Mouse (Mus musculus) hindbrain, embryonic 10.5 days (tissue): ENCODE measurements at regions not wholly inside any gene's neighbourhood (a gene's known extent, or its start where the extent isn't known, plus 50 kb on each side); places are given as distances from the start of the nearest gene placed in this dataset.
A peak's percentile ranks its signal among the peaks of the same experiment; 100 is the strongest.
"Not testable (repeated sequence)": the region's sequence is repeated elsewhere in the genome, so short reads cannot be mapped to it uniquely, and the experiment has no call there.

Experiments
- DNase-seq: peaks from one replicate; pipeline ENCODE4 v3.0.0-alpha.2; 2017; ENCODE audit warnings: low spot score
- H3K27ac ChIP-seq: fragments of 300-500 bp; sonication (generic); 2 replicates; pipeline ENCODE4 v1.5.1; 2016; ENCODE audit warnings: mild to moderate bottlenecking, moderate library complexity
- H3K27me3 ChIP-seq: fragments of 300-500 bp; sonication (generic); 2 replicates; pipeline ENCODE4 v1.6.1; 2016; ENCODE audit warnings: mild to moderate bottlenecking; ENCODE audit not compliant: poor library complexity, insufficient read depth, severe bottlenecking
- H3K36me3 ChIP-seq: fragments of 300-500 bp; sonication (generic); 2 replicates; pipeline ENCODE4 v1.6.1; 2016; ENCODE audit warnings: mild to moderate bottlenecking, moderate library complexity
- H3K4me1 ChIP-seq: fragments of 300-500 bp; sonication (generic); replicated peaks from 2 replicates; pipeline ENCODE4 v1.6.1; 2016; ENCODE audit warnings: mild to moderate bottlenecking
- H3K4me3 ChIP-seq: fragments of 300-500 bp; sonication (generic); 2 replicates; pipeline ENCODE4 v1.5.1; 2016; ENCODE audit warnings: mild to moderate bottlenecking, moderate library complexity
- H3K9me3 ChIP-seq: fragments of 300-500 bp; sonication (generic); 2 replicates; pipeline ENCODE4 v1.6.1; 2016; ENCODE audit warnings: mild to moderate bottlenecking, moderate library complexity
- WGBS: fragments of 180-500 bp; shearing (Covaris S2); methylation state at CpG from one replicate; pipeline ENCODE4 v1.1.7; 2016; 5-methylcytosine and 5-hydroxymethylcytosine counted together

DNA sequence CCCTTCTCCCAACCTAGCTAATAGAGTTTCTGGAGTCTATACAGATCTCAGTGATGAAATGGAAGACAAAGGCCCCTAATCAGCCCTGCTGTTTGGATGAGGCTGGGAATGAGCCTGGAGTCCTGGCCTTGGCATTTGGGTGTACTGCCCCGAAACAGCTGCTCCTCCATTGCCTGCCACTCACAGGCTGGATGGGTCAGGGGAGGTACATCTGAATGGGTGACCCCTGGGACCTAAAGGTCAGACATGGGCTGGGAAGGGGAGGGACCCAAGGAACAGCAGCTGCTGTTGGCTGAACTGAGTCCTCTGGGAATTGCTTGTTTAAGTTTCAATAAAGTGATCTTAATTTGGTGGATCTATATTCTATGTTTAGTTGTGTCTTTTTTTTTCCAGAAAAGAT lies 316.9 kb downstream of the Tox3 start:
- Histone ChIP-seq H3K36me3 (no peaks in the 10 kb centered on the region), H3K4me3 (no peak overlapping the region), H3K27ac (peak overlapping the region; percentile 77), H3K27me3 (peaks cover 13% of the 10 kb centered on the region; the same call in 1 of the 2 replicates), H3K4me1 (peaks cover 17% of the 10 kb centered on the region), H3K9me3 (no peaks in the 10 kb centered on the region)
- peak; percentile 87 for DNase-seq
- WGBS = 6% methylated on average over 1 of the region's 1 CpGs

DNA sequence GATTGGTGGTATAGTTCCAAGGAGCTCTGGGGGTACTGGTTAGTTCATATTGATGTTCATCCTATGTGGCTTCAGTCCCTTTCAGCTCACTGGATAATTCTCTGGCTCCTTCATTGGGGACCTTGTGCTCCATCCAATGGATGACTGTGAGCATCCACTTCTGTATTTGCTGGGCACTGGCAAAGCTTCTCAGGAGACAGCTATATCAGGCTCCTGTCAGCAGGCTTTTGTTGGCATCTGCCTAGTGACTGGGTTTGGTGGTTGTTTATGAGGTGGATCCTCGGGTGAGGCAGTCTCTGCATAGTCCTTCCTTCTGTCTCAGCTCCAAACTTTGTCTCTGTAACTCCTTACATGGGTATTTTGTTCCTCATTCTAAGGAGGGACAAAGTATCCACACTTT lies 330.2 kb downstream of the Tox3 start:
- H3K27me3 ChIP-seq, H3K9me3 ChIP-seq, H3K27ac ChIP-seq, H3K36me3 ChIP-seq, H3K4me1 ChIP-seq, H3K4me3 ChIP-seq, DNase-seq: not testable (repeated sequence)
- 78% methylated on average over 1 of the region's 1 CpGs for WGBS

DNA sequence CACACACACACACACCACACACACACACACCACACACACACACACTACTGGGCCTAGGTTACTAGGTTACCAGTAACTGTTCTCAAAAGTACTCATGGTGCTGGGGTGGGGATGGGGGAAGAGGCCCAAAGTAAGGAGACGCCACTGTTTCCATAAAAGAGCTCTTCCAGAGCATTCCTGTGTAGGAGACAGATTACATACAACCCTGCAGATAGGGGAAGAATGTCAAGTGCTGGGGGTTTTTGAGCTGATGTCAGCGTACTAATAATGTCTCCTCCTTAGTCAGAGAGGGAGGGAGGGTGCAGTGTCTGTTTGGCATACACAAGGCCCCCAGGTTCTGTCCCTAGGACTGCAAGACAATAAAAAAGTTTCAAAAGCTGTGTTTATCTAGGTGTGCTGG lies 334.4 kb downstream of the Tox3 start:
- Histone ChIP-seq H3K4me3 (no peak overlapping the region), H3K27me3 (no peaks in the 10 kb centered on the region), H3K9me3 (no peaks in the 10 kb centered on the region), H3K36me3 (no peaks in the 10 kb centered on the region), H3K4me1 (no peaks in the 10 kb centered on the region), H3K27ac (no peak overlapping the region)
- DNase-seq = no peak
- WGBS = 87% methylated on average over 2 of the region's 2 CpGs

DNA sequence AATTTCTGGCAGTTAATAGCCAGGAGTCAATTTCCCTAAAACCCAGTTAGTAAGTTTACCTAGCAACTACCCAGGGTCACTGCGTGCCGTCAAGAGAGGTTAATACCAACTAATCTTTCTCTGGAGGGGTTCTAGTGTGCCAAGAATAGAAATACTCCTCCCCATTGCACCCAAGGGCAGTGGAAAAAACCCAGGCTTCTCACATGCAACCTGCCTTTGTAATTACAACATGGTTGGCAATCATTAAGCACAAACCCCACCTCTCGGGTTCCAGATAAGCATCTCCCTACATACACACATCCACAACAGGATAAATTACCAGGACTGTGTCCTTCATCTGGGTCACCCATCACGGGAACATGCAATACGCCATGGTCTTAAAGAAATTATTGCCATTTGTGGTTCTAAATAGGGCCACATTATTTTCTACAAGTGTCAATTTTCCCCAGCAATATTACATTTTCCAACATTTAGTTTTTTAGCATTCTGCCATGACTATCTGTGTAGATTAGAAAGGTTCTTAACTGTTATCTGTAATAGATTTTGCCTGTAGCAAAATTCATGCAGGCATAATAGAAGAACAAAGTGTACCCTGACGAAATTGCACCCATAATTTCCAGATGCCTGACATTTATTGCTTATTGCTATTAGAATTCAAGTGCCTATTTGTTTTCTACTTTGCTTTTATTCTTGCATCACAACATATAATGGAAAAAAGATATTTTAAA lies 336.3 kb downstream of the Tox3 start:
- no peak overlapping the region for H3K4me3 ChIP-seq
- no peaks in the 10 kb centered on the region for H3K9me3 ChIP-seq
- WGBS = 87% methylated on average over 6 of the region's 6 CpGs
- no peaks in the 10 kb centered on the region for H3K27me3 ChIP-seq
- no peak overlapping the region for H3K27ac ChIP-seq
- no peak for DNase-seq
- H3K36me3 ChIP-seq = no peaks in the 10 kb centered on the region
- no peaks in the 10 kb centered on the region for H3K4me1 ChIP-seq

DNA sequence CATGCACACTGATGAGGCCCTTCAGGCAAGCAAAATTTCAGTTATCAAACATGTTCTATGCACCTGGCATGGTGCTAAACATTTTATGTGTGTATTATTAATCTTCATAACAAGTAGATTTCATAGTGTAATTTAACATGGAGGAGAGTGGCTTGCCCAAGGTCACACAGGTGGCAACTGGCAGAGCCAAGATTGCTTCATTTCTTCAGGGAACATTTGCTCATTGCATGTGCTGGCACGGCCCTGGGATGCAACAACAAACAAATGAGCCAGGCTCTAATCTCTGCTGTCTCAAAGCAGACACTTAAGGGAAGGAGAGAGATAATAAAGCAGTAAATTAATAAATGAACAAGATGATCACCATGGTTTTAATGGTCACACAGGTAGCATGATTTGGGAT lies 338.7 kb downstream of the Tox3 start:
- no peaks in the 10 kb centered on the region for H3K36me3 ChIP-seq
- WGBS = 100% methylated on average over 1 of the region's 1 CpGs

DNA sequence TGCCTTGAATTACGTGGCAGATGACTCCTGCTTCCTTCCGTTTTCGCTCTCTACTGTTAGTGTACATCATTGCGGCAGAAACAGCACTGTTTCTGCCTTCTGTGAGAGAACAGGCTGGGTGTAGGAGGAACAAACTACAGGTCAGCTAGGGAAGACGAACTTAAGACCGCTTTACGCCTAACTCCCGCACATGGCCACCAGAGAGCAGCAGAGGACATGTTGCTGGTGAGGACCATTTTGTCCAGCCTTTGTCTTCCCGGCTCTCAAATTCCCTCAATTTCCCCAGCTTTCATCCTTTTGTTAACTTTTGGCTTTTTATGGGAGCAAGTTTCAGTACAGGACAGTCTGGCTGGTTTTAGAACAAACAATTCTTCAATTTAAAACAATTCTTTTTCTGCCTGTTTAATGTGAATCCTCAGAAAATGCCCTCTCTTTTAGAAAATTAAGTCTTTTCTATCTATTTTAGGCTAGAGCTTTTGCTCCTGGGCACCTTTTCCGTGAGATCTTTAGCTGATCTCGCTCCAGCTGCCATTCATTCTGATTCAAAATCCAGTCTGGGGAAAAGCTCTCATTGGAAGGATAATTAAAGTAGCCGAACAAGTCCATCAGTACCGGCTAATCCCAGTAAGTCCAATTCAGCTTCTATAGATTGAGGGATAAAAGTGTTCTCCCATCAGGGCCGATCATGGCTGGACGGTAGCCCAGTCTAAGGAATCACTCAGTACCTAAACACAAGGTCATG lies 347.1 kb downstream of the Tox3 start:
- Histone ChIP-seq H3K9me3 (no peaks in the 10 kb centered on the region), H3K36me3 (no peaks in the 10 kb centered on the region), H3K27ac (peak overlapping the region; percentile 77), H3K27me3 (no peaks in the 10 kb centered on the region), H3K4me3 (no peak overlapping the region), H3K4me1 (peaks cover 9% of the 10 kb centered on the region; the same call in 1 of the 2 replicates)
- DNase-seq = peak; percentile 84
- WGBS = 47% methylated on average over 15 of the region's 15 CpGs

More for the DNA sequence above, 338.7 kb downstream of the Tox3 start:
- DNase-seq = no peak
- H3K27ac ChIP-seq = no peak overlapping the region
- no peaks in the 10 kb centered on the region for H3K9me3 ChIP-seq
- no peak overlapping the region for H3K4me3 ChIP-seq
- no peaks in the 10 kb centered on the region for H3K4me1 ChIP-seq
- H3K27me3 ChIP-seq = no peaks in the 10 kb centered on the region

DNA sequence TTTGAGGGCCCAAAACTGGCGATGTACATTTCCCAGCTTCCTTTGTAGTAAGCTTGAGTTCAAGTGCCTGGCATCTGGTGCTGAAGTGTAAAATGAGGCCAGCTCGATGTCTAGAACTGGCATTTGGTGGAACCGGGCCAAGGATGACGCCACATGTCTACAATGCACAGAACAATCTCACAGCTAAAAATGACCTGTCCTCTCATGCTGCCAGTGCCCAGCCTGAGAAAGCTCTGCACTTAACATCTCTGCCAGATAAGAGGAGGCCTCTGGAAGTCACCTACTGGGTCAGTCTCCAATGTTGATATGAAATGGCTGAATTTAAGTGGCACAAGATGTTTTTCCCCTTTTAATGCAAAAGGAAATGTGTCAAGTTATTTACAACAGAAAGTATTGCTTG lies 354.4 kb downstream of the Tox3 start:
- no peak overlapping the region for H3K27ac ChIP-seq
- DNase-seq = no peak
- no peaks in the 10 kb centered on the region for H3K4me1 ChIP-seq
- no peaks in the 10 kb centered on the region for H3K9me3 ChIP-seq
- no peaks in the 10 kb centered on the region; the same call in 1 of the 2 replicates for H3K27me3 ChIP-seq
- no peaks in the 10 kb centered on the region for H3K36me3 ChIP-seq
- H3K4me3 ChIP-seq = no peak overlapping the region
- WGBS = 91% methylated on average over 4 of the region's 4 CpGs

DNA sequence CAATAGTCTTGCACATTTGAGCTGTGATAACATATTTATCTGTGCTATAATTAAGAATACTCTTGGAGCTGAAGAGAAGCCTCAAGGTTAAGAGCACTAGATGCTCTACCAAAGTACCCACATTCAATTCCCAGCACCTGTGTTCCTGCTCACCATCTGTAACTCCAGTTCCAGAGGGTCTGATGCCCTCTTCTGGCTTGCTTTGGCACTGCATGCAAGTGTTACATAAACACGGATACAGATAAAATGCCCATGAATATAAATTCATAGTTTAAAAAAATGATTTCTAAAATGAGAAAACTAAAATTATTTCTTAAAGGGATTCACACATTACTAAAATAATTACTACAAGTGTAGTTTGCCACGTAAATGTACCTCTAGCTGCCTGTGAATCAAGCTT lies 364.3 kb downstream of the Tox3 start:
- Histone ChIP-seq H3K4me3 (no peak overlapping the region), H3K36me3 (no peaks in the 10 kb centered on the region), H3K27me3 (no peaks in the 10 kb centered on the region), H3K27ac (no peak overlapping the region), H3K9me3 (no peaks in the 10 kb centered on the region), H3K4me1 (no peaks in the 10 kb centered on the region)
- WGBS = 84% methylated on average over 2 of the region's 2 CpGs
- DNase-seq = no peak

DNA sequence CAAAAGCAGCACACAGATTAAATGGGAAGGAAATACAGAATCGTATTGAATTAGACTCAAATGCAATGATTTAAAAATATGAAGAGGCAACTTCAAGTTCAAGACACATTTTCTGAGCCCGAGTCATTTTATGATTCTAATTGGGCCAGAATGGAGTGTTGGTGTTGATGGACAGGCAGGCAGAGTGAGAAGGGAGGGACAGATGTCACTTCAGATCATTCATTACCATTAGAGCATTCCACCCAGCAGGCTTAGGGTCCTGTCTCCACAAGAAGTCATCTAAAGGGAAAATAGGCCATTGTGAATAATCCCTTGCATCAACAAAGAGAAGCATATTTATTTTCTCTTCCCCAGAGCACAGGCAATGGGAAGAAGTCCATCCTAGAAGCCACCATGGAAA lies 365.6 kb downstream of the Tox3 start:
- no peaks in the 10 kb centered on the region for H3K27me3 ChIP-seq
- H3K4me1 ChIP-seq = no peaks in the 10 kb centered on the region
- DNase-seq = no peak
- no peak overlapping the region for H3K4me3 ChIP-seq
- WGBS = 79% methylated on average over 2 of the region's 2 CpGs
- H3K36me3 ChIP-seq = no peaks in the 10 kb centered on the region
- H3K27ac ChIP-seq = no peak overlapping the region
- no peaks in the 10 kb centered on the region for H3K9me3 ChIP-seq

DNA sequence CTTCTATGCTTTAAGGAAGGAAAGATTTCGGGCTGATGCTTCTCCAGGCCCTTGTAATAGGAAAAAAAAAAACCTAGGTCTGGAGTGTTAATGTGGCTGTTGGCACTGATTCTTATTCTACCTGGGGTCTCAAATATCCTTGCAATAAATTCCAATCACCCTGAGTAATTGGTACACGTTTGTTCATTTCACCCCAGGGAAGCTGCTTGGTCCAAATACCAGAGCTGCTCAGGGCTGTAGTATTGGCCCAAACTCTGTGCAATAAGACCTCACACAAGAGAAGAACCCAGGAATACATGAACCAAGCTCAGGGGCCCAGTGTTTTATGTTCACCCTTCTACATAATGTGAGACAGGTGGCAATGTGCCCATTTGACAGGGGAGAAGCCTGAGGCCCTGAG lies 366.8 kb downstream of the Tox3 start:
- Histone ChIP-seq H3K4me3 (no peak overlapping the region), H3K4me1 (no peaks in the 10 kb centered on the region), H3K36me3 (no peaks in the 10 kb centered on the region), H3K27me3 (no peaks in the 10 kb centered on the region), H3K9me3 (no peaks in the 10 kb centered on the region), H3K27ac (no peak overlapping the region)
- WGBS = 81% methylated on average over 2 of the region's 2 CpGs
- no peak for DNase-seq

DNA sequence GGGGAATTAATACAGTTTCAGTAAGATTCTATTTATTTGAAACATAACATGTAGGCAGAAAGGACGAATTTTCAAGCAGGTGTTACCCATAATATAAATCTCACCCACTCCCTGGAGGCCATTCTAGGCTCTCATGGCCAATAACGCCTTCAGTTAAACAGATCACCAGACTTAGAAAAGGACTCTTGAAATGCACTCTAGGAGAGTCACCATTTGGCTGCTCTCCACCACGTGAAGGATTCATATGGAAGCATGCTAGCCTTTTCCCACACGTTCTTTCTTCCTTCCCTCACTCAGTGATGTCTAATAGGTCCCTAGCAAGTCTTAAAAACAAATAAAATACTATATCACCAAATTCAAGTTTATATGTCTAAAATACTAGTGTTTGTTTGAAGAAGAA lies 367.7 kb downstream of the Tox3 start:
- no peak for DNase-seq
- no peaks in the 10 kb centered on the region for H3K36me3 ChIP-seq
- H3K27ac ChIP-seq = no peak overlapping the region
- no peak overlapping the region for H3K4me3 ChIP-seq
- WGBS = 88% methylated on average over 4 of the region's 4 CpGs
- H3K9me3 ChIP-seq = no peaks in the 10 kb centered on the region
- no peaks in the 10 kb centered on the region for H3K4me1 ChIP-seq
- no peaks in the 10 kb centered on the region for H3K27me3 ChIP-seq

DNA sequence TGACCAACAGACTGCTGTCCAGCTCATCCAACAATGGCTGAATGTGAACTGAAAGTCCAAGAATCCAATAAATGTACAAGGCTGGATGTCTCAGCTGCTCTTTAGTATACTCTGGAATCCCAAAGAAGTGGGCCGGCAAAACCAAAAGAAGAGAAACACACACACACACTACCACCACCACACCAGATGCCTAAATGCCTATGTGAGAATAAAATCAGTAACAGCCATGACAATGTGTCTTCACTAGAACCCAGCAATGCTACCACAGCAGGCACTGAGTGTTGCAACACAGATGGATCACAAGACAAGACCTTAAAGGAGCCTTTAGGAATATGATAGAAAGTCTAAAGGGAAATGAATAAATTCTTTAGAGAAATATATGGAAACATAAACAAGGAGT lies 385.3 kb downstream of the Tox3 start:
- 84% methylated on average over 1 of the region's 1 CpGs for WGBS
- no peaks in the 10 kb centered on the region for H3K36me3 ChIP-seq
- DNase-seq = no peak
- H3K4me1 ChIP-seq = no peaks in the 10 kb centered on the region
- H3K27me3 ChIP-seq = no peaks in the 10 kb centered on the region
- H3K27ac ChIP-seq = no peak overlapping the region
- H3K4me3 ChIP-seq = no peak overlapping the region
- H3K9me3 ChIP-seq = no peaks in the 10 kb centered on the region

DNA sequence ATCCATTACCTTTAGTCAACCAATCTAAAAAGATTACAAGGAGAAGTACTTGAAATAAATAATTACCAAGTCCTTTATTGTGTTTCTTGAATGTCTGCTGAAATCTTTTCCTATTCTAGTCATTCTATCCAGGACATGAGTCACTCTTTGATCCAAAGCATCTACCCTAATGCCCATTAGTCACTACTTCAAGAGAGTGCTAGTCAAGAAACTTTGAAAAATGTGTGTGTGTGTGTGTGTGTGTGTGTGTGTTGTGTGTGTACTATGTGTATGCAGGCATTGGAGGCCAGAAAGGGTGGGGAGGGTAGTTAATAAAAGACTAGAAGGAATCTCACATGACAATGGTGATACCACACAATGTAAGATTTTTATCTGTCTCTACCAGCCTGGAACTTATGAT lies 390.7 kb downstream of the Tox3 start:
- Histone ChIP-seq H3K4me1 (peaks cover 14% of the 10 kb centered on the region), H3K27ac (no peak overlapping the region), H3K27me3 (no peaks in the 10 kb centered on the region), H3K9me3 (no peaks in the 10 kb centered on the region), H3K4me3 (no peak overlapping the region), H3K36me3 (no peaks in the 10 kb centered on the region)
- no peak for DNase-seq
